In genomic region chr5:37251596-37251995, GRCm38 (mm10) we compare ENCODE assay signal across 26 mouse cellular contexts. TPM values are rescaled to one million over a fixed set of nuclear protein-coding genes. Genes with fewer than 3 reads are reported as not detected.
DNase-seq lines count a peak whose midpoint lies in the region; ATAC-seq and TF ChIP-seq lines count a peak whose summit lies in the region.
"Had no signal": no experiment of that assay in that cellular context is flagged by ENCODE, and none has a peak within 500 bp of the region (broad histone marks: within the 10 kb centered on the region; RNA-seq: fewer than 3 reads in every experiment).

No protein-coding gene starts in this region.

- peak; percentile 0; the same call in 1 of the 2 replicates for ATAC-seq in frontal cortex, adult (ENCODE audit: low TSS enrichment)
- ATAC-seq in forebrain, embryonic 11.5 days (replicated peaks; ENCODE audit: low FRiP score): no peak
- ATAC-seq: CD4-positive, CD25-positive, alpha-beta regulatory T cell, adult 4 months; forebrain, embryonic 15.5 days had no signal

- no peak for DNase-seq in frontal cortex, postnatal 14 days (ENCODE audit: low spot score in 2 of 2)
- no peak for DNase-seq in left cerebral cortex, adult 2 months (ENCODE audit: extremely low spot score in 1 of 2, low spot score in 2 of 2)
- no peak for DNase-seq in left cerebral cortex, postnatal 25 days (ENCODE audit: low spot score in 2 of 2)
- peak; percentile 55 for DNase-seq in retina, postnatal 1 day
- no peak for DNase-seq in retina, embryonic 14.5 days (ENCODE audit: low spot score)
- no peak for DNase-seq in forebrain, embryonic 11.5 days (ENCODE audit: low spot score)
- DNase-seq: adrenal gland, postnatal 10 days; B cell, adult 2 months; cerebellum, adult 11 months; cerebellum, adult 8-10 months; cerebellum, postnatal 14 days; embryo, embryonic 11 days; gastrocnemius, postnatal 14 days; heart, adult 2 months; heart, postnatal 14 days had no signal

- no peak for TF ChIP-seq CTCF in left cerebral cortex, adult 2 months (IDR thresholded peaks at IDR 0.05)

- peak overlapping the region; percentile 50 for H3K27ac ChIP-seq in left cerebral cortex, adult 2 months
- H3K27ac ChIP-seq in forebrain, embryonic 11.5 days (ENCODE audit: low read depth, low read length): no peak overlapping the region
- H3K27ac ChIP-seq: embryonic facial prominence, embryonic 15.5 days; forebrain, embryonic 10.5 days; forebrain, embryonic 15.5 days; heart, adult 2 months; heart, embryonic 15.5 days had no signal

- peaks cover 5% of the 10 kb centered on the region for H3K4me1 ChIP-seq in forebrain, embryonic 11.5 days (replicated peaks; ENCODE audit: control insufficient read depth, insufficient read depth, low read length)
- H3K4me1 ChIP-seq: embryonic facial prominence, embryonic 15.5 days; heart, embryonic 15.5 days had no signal

- H3K4me2 ChIP-seq in forebrain, embryonic 11.5 days (ENCODE audit: low read depth, low read length, severe bottlenecking): no peak overlapping the region
- H3K4me2 ChIP-seq: embryonic facial prominence, embryonic 15.5 days; forebrain, embryonic 15.5 days; heart, embryonic 11.5 days; heart, embryonic 15.5 days had no signal

- no peak overlapping the region for H3K4me3 ChIP-seq in left cerebral cortex, adult 2 months
- no peak overlapping the region for H3K4me3 ChIP-seq in forebrain, embryonic 11.5 days (ENCODE audit: low read depth, low read length)
- H3K4me3 ChIP-seq: embryonic facial prominence, embryonic 15.5 days; erythroblast, embryonic 14.5 days; forebrain, embryonic 10.5 days; forebrain, embryonic 15.5 days; heart, adult 2 months; heart, embryonic 15.5 days had no signal

- H3K27me3 ChIP-seq in forebrain, embryonic 11.5 days (ENCODE audit: control insufficient read depth, insufficient read depth, low read length): no peaks in the 10 kb centered on the region
- H3K27me3 ChIP-seq: forebrain, embryonic 15.5 days had no signal

- intact Hi-C loops in left cerebral cortex, adult 2 months (cut with DNase I): loop anchor here (5.0 kb wide), 1 partner anchor 74 kb away; no protein-coding TSS in a partner anchor
- intact Hi-C loops in left cerebral cortex, postnatal 25 days (cut with DNase I): no loop called here

- no peak overlapping the region for H3K9ac ChIP-seq in forebrain, embryonic 11.5 days (ENCODE audit: low read length)
- H3K9ac ChIP-seq: embryonic facial prominence, embryonic 15.5 days; forebrain, embryonic 15.5 days; heart, embryonic 15.5 days had no signal

- 73% methylated on average over 3 of the region's 3 CpGs for WGBS in forebrain, embryonic 11.5 days

- no peaks in the 10 kb centered on the region for H3K9me3 ChIP-seq in forebrain, embryonic 11.5 days (ENCODE audit: control insufficient read depth, low read length)
- H3K9me3 ChIP-seq: embryonic facial prominence, embryonic 15.5 days; forebrain, embryonic 10.5 days; forebrain, embryonic 15.5 days; heart, embryonic 15.5 days had no signal

- no peaks in the 10 kb centered on the region; the same call in 1 of the 2 replicates for H3K36me3 ChIP-seq in forebrain, embryonic 11.5 days (ENCODE audit: control insufficient read depth, insufficient read depth, low read length)
- H3K36me3 ChIP-seq: embryonic facial prominence, embryonic 15.5 days; forebrain, embryonic 15.5 days; G1E; heart, embryonic 15.5 days had no signal

RNA-seq across cellular contexts. Expression of gene Crmp1, which starts 9.9 kb away (rescaled TPM):
- 100 to 1,000 TPM; 186 to 190 TPM for total RNA-seq in left cerebral cortex, adult 2 months (2021)
- total RNA-seq in left cerebral cortex, postnatal 25 days (2021): 100 to 1,000 TPM; 210 to 213 TPM
- polyA plus RNA-seq in forebrain, embryonic 11.5 days (2014; fragmentation: Nextera tagmentation; extraction: Ambion mirVana): 241 and 272 TPM in 2 replicates
- total RNA-seq: common myeloid progenitor, adult 5-6 weeks; G1E; hematopoietic stem cell, adult 5-6 weeks had no signal
- polyA plus RNA-seq: erythroblast, embryonic 14.5 days; G1E had no signal
